Mouse (Mus musculus) brain, embryonic 14.5 days (tissue): ENCODE measurements around the gene Mycbpap.

Experiments
- CTCF ChIP-seq: fragments of 200-500 bp; IDR thresholded peaks from 2 replicates; pipeline ENCODE4 v1.5.1; 2012; ENCODE audit warnings: inconsistent platforms, mild to moderate bottlenecking, moderate library complexity, borderline replicate concordance; ENCODE audit not compliant: insufficient read depth, insufficient read length; ENCODE audit errors: extremely low read depth
- POLR2A ChIP-seq: fragments of 200-500 bp; IDR thresholded peaks from 2 replicates; pipeline ENCODE4 v1.6.1; 2012; ENCODE audit warnings: mild to moderate bottlenecking, inconsistent platforms, borderline replicate concordance; ENCODE audit not compliant: poor library complexity, insufficient read depth, insufficient read length, severe bottlenecking; ENCODE audit errors: extremely low read depth

DNA sequence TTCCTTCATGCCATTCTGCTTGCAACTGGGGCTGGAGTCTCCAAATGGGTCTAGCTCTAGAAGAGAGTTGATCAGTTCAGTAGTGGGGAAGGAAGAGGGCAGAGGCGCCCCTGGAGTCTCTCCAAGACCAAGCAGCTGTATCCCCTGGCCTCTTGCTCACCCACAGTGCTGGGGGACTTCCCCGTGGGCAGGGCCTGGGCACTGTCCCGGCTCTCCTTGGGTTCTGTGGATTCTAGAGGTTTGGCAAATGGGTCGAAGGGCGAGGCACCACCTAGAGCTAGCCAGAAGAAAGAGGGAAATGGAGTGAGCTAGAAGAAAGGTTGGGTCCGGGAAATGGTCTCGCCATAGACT lies 29.8 kb downstream of the Mycbpap start:
- TF ChIP-seq POLR2A (no peak), CTCF (no peak)
